Mouse (Mus musculus) adrenal gland, postnatal 10 days (tissue): Measurements from ENCODE around the gene Ppp4c. TPM values are rescaled to one million over a fixed set of nuclear protein-coding genes. Genes with fewer than 3 reads are reported as not detected.

Source experiments
- DNase-seq: peaks from one replicate; pipeline ENCODE4 v3.0.0; 2021; ENCODE audit warnings: mixed read lengths
- total RNA-seq, 2 experiments: library from RNA; stranded (reverse); gene quantifications; 2 replicates each; pipeline ENCODE4 v1.2.3; 2021

Gene Ppp4c
- total RNA-seq, 2 experiments from 2014 or later: 103 to 107 TPM

DNA sequence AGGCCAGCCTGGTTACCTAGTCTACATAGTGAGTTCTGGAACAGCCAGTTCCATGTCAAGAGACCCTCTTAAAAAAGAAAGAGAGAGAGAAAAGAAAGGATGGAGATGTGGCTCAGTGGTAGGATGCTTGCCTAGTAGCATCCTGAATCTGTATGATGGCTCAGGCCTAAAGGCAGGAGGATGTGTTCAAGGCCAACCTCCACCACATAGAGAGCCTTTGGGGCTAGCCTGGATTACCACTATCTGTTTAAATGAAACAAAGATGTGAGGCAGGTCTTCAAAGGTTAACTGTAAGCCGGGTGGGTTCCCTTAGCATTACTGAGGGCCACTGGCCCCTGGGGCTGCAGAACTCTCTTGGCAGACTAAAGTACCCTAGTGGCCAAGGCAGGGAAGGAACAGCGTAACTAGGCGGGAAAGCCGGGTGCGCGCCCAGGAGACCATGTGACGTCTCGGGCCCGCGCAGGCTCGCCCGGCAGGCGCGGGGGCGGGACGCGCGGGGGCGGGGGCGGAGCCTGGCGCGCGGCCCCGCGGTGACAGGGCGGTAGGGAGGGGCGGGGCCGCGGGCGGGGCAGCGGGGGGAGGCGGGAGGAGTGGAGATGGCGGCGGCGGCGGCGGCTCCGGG is 33.1 kb downstream of the Ppp4c start, which contains the start of gene Mapk3:
Gene Mapk3 (plus strand): TSS at position 552 of the 622 bp plus-strand sequence.
- DNase-seq: peak; percentile 94

GRCm38 (mm10) chr7:126758539-126758938 is 33.8 kb downstream of the Ppp4c start:
- DNase-seq: no peak

- peak; percentile 84 for DNase-seq
These were observed 37.4 kb downstream of the Ppp4c start for GRCm38 (mm10) chr7:126754866-126755265.

DNA sequence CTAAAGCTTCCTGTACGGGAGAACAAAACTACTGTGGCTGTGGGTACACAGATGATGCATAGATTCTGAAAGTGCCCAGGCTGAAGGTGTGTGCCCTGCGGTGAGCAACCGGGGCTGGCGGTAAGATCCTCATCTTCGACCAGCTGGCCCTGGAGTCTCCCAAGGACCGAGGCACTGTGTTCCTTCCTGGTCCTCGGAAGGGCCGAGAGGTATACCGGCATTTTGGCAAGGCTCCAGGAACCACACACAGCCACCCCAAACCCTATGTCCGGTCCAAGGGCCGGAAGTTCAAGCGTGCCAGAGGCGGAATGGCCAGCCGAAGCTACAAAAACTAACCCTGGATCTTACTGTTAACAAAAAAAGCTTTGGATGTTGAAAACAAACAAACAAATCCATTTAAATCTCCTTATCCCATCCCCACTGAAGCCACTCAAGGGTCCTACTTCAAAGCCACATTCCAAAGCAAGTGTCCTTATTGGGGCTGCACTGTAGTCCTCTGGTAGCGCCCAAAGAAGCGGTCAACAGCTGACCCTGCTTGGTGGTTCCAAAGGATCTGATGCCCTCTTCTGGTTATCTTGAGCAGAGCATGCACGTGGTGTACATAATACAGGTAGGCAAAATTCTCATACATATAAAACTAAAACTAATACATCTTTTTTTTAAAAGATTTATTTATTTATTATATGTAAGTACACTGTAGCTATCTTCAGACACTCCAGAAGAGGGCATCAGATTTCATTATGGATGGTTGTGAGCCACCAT is 42.5 kb downstream of the Ppp4c start:
- no peak for DNase-seq

GRCm38 (mm10) chr7:126748824-126749223 is 43.5 kb downstream of the Ppp4c start:
- DNase-seq: no peak

GRCm38 (mm10) chr7:126746798-126747197 is 45.5 kb downstream of the Ppp4c start:
- DNase-seq: no peak

DNA sequence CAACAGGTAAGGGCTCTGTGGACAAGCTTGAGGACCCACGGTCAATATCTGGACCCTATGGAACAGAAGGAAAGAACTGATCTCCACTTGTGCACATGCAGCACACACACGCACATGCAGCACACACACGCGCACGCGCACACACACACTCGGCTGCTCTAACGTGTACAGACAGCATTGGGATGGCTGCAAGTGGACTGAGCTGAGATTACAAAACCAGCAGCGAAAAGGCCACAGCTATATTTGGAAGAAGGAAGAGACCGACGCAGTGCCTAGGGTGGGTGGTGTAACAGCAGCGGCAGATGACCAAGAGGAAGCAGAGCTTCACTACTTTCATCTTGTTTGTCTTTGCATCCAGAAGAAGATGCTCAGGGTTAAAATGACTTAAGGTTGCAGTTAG is 46.2 kb downstream of the Ppp4c start:
- no peak for DNase-seq

GRCm38 (mm10) chr7:126741964-126742482 is 50.3 kb downstream of the Ppp4c start:
- no peak for DNase-seq

- no peak for DNase-seq
These were observed 50.8 kb downstream of the Ppp4c start for GRCm38 (mm10) chr7:126741452-126741851.

GRCm38 (mm10) chr7:126740977-126741376 is 51.3 kb downstream of the Ppp4c start:
- no peak for DNase-seq

DNA sequence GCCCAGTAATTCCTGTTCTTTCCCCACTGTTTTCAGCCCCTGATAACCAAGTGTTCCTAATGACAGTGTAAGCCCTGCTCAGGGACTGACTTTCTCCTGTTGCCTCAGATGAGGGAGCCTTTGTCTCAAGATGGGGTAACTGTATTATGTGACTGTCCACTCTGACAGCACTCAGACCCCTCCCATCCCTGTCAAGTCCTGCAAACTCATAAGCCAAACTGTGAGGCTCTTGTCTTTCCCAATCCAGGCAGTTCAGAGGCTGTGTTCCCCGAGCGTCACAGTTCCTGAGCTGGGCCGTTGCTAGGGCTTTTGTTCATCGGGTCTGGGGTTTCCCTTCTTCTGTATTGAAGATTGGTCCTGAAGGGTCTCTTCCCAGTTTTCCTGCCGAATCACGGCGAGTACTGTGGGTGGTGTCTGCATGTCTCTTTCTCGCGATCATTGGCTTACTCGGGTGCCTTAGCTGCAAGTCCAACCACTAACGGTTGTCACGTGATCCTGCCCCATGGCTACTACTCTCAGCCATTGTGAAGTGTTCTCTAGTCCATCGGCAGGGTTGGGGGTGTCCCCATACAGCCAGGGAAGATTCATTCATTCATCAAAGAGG is 52.1 kb downstream of the Ppp4c start:
- DNase-seq: no peak

GRCm38 (mm10) chr7:126739551-126739950 is 52.7 kb downstream of the Ppp4c start:
- DNase-seq: no peak

- DNase-seq: no peak
These were observed 56.2 kb downstream of the Ppp4c start for GRCm38 (mm10) chr7:126736122-126736521.

Other genes with a start within 250 kb of the Ppp4c start
- gene Eif3c, start 226.1 kb downstream of the Ppp4c start, total RNA-seq: 100 to 1,000 TPM; 214 to 223 TPM
- 1 to 10 TPM; 2.1 to 2.2 TPM for gene Apobr, start 207.6 kb downstream of the Ppp4c start, total RNA-seq
- 10 to 100 TPM; 26.1 to 36.1 TPM for gene Cln3, start 206.7 kb downstream of the Ppp4c start, total RNA-seq
- gene Il27, start 197.6 kb downstream of the Ppp4c start, total RNA-seq: not detected
- 10 to 100 TPM; 14.9 to 19.9 TPM for gene Nupr1, start 161.6 kb downstream of the Ppp4c start, total RNA-seq
- 10 to 100 TPM; 31.3 to 46.9 TPM for gene Sgf29, start 143.2 kb downstream of the Ppp4c start, total RNA-seq
- 100 to 1,000 TPM in 1 of 2 experiments, 10 to 100 TPM in 1; 53.9 to 125 TPM for gene Sult1a1, start 116.1 kb downstream of the Ppp4c start, total RNA-seq
- gene Bola2, start 97.1 kb downstream of the Ppp4c start, total RNA-seq: 10 to 100 TPM; 67.6 to 81.0 TPM
- gene Slx1b, start 96.7 kb downstream of the Ppp4c start, total RNA-seq: 10 to 100 TPM in 1 of 2 experiments, 1 to 10 TPM in 1; 8.2 to 15.0 TPM
- gene Coro1a, start 84.7 kb downstream of the Ppp4c start, total RNA-seq: 10 to 100 TPM; 36.1 to 39.3 TPM
- gene Mapk3, start 32.9 kb downstream of the Ppp4c start, total RNA-seq: 100 to 1,000 TPM; 125 to 158 TPM
- 1 to 10 TPM; 3.4 to 8.6 TPM for gene Gdpd3, start 26.2 kb downstream of the Ppp4c start, total RNA-seq
- 100 to 1,000 TPM; 140 to 147 TPM for gene Ypel3, start 15.5 kb downstream of the Ppp4c start, total RNA-seq
- gene Tbx6, start 11.0 kb downstream of the Ppp4c start, total RNA-seq: 1 to 10 TPM in 1 of 2 experiments, under 1 TPM in 1; 0.60 to 1.2 TPM
- gene Fam57b, start 5.2 kb upstream of the Ppp4c start, total RNA-seq: 10 to 100 TPM; 29.0 to 36.1 TPM
- not detected for gene 4930451I11Rik, start 39.1 kb upstream of the Ppp4c start, total RNA-seq
- 1 to 10 TPM in 1 of 2 experiments, under 1 TPM in 1; 0.82 to 1.0 TPM for gene Doc2a, start 54.9 kb upstream of the Ppp4c start, total RNA-seq
- gene Hirip3, start 69.5 kb upstream of the Ppp4c start, total RNA-seq: 10 to 100 TPM; 21.2 to 28.6 TPM
- gene Ino80e, start 69.9 kb upstream of the Ppp4c start, total RNA-seq: 10 to 100 TPM; 35.4 to 45.6 TPM
- 10 to 100 TPM; 69.7 to 85.8 TPM for gene Taok2, start 92.2 kb upstream of the Ppp4c start, total RNA-seq
- 10 to 100 TPM; 32.1 to 32.3 TPM for gene Tmem219, start 130.4 kb upstream of the Ppp4c start, total RNA-seq
- 10 to 100 TPM; 18.4 to 23.0 TPM for gene Kctd13, start 136.4 kb upstream of the Ppp4c start, total RNA-seq
- gene Asphd1, start 157.1 kb upstream of the Ppp4c start, total RNA-seq: 1 to 10 TPM; 1.9 to 2.0 TPM
- gene Sez6l2, start 158.1 kb upstream of the Ppp4c start, total RNA-seq: 10 to 100 TPM; 38.8 to 58.2 TPM
- gene Cdipt, start 183.4 kb upstream of the Ppp4c start, total RNA-seq: 10 to 100 TPM; 70.6 to 76.4 TPM
- gene Cdiptos, start 183.6 kb upstream of the Ppp4c start, total RNA-seq: 1 to 10 TPM; 1.6 to 2.7 TPM
- gene Mvp, start 222.1 kb upstream of the Ppp4c start, total RNA-seq: 10 to 100 TPM; 55.7 to 60.9 TPM
- gene Pagr1b, start 224.0 kb upstream of the Ppp4c start, total RNA-seq: not detected
- gene Pagr1a, start 224.9 kb upstream of the Ppp4c start, total RNA-seq: 10 to 100 TPM; 10.1 to 19.1 TPM
- gene Gm42742, start 228.6 kb upstream of the Ppp4c start, total RNA-seq: 10 to 100 TPM; 17.7 to 22.5 TPM
- gene Prrt2, start 228.7 kb upstream of the Ppp4c start, total RNA-seq: 1 to 10 TPM; 3.1 to 5.8 TPM
- gene Maz, start 234.5 kb upstream of the Ppp4c start, total RNA-seq: 100 to 1,000 TPM; 135 to 159 TPM
- gene Kif22, start 250.0 kb upstream of the Ppp4c start, total RNA-seq: 10 to 100 TPM; 21.6 to 28.7 TPM